Mouse (Mus musculus) frontal cortex, postnatal 14 days (tissue): ENCODE data around the gene Sem1.
"Not testable (repeated sequence)": the region's sequence is repeated elsewhere in the genome, so short reads cannot be mapped to it uniquely, and the experiment has no call there.

Experiments used
- DNase-seq, 2 experiments: peaks; one replicate each; pipeline ENCODE4 v3.0.0; 2022; ENCODE audit warnings: low spot score in 2 of 2

The Sem1 gene

DNA sequence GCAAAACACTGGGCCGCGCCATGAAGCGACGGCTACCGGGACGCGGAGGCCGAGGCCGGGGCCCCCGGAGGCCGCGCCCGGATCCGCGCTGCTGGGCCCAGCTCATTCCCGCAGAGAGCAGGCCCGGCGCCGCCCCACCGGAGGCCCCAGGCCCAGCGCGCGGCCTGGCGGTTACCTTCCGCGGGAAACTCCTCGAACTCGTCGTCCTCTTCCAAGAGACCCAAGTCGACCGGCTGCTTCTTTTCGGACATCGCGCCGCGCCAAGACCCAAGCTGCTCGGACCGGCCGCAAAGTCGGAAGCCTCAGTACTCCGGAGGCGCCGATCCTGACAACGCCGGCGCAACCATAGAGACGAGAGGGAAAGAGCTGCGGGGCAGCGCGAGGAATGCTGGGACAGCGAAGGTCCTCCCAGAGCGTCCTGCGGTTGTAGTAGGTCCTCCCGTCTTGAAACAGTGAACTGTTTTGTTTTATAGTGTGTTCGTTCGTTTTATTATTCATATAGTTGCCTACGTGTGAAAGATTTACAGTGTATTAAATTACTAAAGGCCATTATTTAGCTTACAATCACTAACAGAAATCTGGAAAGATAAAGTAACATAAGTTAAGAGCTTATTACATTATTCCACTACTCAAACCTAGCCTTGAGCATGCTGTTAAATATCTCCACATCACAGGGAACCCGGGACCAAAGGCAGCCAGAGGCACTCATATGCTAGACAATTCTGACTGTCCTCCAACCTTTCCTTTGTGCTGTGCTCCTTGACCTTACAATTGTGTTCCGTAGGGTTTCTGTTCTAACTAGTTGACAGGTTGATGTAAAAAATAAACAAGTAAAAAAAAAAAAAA is at the start of gene Sem1:
Gene Sem1 (minus strand): TSS at position 360 of the 846 bp plus-strand sequence.
- DNase-seq: peak; percentile 76 to 78

DNA sequence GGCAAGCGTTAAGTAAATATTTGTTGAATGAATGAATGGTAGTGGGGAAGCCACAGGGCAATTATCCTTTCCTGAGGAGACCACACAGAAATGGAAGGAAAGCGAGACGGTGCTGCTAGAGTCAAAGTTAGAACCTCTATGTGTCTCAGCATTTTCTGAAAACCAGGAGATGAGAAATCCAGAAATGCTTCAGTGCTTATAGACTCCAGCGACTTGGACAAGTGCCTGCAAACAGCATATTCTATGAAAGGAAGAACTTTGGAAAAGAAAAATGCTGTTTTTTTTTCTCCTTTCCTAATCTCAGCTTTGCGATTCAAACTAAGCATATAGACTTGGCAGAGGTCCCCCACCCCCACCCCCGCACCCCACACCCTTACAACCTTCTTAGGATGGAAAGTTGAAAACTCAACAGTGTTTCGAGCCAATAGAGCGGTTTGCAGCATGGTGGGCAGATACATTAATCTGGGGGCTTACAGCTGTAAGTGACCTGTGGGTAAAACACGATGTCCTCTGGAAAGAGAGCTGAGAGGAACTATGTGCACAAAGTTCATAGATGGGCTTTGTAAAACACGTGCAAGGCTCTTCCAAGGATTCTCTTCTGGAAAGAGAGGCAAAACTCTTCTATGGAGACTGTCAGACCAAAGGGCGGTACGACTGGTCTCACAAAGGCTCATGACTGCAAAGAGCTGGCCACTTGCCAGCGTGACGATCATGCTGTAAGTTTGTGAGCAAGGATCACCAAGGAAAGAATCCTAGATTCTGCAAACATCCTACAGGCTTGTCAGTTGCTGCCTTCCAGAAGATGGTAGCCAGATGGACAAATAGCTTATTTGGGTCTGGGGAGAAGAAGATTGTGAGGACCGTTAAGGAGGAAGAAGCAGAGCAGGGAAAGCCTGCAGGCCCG is 44.6 kb upstream of the Sem1 start:
- DNase-seq: no peak

DNA sequence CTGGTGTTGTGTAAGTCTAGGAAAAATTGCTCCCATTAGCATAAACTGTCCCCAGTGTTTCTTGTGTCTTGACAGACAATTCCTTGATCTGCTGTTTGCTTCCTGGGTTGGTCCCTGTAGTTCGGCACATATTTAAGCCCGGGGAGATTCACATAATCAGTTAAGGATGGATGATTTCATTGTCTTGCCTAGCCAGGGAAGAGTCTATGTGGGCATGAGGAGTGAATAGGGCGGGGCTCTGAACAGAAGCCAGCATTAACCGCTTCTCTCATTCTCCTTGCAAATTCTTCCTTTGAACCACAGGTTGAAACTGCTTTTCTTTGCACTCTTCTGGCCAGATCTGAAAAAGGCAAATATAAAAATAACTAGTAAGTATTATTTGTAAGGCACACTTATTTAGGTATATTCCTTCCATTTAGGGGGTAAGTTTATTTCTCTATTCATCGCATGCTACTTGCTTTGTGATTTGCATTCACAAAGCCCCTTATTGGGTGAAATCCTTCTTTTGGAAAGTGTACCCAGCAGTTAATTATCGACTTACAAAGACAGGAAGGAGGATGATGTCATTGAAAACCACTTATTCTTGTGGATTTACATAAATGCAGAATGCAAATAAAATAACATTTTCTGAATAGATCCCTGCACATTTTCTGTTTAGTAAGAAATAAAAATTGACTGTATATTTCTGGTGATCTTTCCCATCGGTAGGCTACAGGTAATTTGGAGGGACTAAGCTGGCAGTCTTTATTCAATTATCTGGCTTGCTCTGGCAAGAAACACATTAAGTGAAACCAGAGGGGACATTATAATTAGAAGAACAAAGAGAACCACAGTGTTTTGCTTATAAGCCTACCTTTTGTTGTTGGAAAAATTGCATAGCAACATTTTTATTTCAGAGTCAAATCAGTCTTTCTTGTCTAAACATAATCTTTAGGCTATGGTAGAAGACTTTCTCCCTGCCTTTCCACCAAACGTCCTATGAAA is 25.4 kb upstream of the Sem1 start:
- no peak for DNase-seq

DNA sequence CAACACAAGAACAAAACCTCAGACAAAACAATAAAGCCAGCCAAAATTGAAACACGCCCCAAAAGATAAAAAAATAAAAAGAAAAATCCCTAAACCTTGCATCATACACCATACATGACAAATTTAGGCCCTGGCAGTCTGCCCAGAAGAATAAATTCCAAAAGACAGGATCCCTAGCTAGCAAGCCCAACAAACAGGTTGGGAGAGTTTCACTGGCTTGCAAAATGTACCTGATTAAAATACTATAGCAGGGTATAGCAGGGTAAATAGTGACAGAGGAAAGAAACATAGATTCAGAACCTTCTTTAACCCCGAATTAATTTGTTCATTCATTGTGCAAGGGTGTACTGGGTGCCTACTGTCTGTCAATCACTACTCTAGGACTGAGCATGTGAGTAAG is 7.8 kb upstream of the Sem1 start:
- DNase-seq: no peak

DNA sequence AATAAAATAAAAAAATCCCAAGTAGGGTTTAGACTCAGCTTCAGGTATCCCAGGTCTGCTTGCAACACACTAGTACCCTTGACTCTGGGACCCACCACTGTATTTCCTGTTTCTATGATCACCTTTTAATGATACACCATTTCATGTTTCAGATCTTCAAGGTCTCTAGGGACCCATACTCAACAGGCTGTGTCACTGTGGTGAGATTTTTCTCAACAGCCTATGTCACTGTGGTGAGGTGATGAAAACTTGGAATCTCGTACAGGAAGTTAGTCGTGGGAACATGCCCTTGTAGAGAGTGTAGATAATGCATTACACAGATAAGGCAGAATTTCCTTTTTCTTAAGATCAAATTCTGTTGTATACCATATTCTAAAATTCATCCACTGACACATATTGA is 3.4 kb upstream of the Sem1 start:
- DNase-seq: no peak

DNA sequence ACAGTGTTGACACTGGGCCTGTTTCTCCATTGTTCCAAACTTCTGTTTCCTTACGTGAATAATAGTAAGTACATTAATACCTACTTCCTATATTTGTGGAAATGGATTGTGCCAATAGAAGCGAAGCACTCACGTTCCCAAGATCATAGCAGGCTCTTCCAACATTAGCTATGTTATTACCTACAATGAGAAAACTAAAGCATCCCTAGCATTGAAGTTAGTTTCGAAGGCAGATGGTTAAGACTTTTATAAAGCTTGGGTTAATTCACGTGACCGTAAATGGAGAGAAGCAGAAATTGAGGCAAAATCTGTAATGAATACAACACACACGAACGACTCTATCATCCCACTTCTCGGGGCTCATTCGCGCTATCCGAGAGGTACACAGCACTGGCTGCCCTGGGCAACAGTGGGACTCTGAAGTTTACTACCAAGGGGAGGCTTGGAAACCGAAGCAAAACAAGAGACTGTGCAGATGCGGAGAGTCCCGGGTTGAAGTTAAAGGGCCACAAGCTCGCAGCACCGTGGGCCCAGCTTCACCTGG is 650 bp downstream of the Sem1 start:
- DNase-seq: peak in 1 of 2 experiments; percentile 10

DNA sequence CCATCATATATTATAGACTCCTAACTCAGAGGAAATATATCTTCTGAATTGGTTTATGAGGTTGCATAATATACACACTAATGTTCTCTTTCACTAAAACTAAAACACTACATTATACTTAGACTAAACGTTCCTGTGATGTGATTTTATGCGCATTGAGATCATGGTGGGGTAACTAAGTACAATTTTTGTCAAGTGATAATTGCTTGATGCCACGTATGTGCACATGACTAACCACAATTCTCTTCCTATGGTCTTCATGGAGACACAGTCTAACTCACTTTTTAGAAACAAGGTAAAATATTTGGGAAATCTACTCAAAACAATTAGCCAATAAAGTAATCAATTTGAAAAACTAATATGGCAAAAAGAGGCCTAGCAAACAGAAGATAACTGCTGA is 1.2 kb downstream of the Sem1 start:
- DNase-seq: no peak

DNA sequence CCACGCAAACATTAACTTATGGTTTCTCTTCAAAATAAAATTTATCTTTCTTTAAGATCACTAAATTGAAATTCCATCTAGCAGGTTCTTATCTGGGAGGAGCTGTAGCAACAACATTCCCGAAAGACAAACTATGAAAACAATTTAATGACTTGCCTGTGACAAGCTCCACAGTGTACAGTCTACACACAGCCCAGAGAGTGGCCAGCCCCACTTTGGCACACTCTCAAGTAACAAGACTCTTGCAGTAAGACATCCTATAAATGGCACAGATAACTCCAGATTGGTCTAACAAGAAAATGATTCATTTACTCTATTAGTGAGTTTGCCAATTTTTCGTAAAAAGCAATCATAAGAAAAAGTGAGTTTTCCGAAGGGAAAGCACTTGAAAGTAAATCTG is 2.7 kb downstream of the Sem1 start:
- DNase-seq: no peak

DNA sequence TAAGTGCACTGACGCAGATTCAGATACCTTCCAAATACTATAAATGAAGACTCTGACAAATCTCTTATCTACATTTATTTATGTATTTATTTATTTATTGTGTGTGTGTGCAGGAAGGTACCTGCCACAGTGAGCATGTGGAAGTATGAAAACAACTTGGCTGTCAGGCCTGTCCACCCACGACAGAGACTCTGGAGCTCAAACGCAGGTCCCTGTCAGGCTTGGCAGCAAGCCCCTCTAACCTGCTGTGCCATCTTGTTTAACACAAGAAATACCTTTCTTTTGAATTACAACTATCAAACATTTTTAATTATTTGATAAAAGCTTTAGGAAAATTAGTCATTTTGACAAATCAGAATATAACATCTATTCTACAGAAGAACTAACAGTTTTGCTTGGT is 10.0 kb downstream of the Sem1 start:
- DNase-seq: no peak

DNA sequence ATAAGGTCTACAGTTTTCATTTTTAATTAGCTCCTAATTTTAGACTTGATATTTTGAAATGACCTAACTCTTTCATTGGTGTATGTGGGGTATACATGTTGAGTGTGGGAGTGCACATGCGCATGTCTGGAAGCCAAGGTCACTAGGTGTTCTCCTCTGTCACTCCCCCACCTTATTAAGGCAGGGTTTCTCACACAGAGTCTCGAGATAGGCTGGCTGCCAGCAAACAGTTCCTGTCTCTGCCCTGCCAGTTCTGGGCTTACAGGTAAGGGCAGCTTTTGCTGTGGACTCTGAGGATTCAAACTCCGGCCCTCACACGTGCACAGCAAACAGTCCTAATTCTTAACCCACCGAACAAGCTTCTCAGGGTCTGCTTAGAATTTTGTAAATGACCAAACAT is 14.8 kb downstream of the Sem1 start:
- DNase-seq: no peak

DNA sequence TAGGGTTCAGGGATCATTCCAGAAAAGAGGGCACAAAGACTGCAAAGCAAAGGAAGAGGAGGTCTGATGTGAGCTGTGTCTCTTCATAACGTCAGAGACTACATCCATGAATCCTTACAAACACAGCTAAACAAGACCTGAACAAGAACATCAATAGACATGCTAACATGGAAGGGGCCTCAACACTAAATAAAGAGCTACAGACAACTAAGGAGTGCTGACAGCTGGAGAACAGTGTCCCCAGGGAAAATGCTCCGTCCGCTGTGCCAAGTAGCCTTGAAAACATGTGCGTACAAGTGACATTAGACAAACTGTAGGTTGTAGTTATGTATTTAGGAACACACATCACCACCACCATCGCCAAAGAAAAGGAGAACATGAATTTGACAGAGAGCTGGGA is 15.7 kb downstream of the Sem1 start:
- DNase-seq: no peak

DNA sequence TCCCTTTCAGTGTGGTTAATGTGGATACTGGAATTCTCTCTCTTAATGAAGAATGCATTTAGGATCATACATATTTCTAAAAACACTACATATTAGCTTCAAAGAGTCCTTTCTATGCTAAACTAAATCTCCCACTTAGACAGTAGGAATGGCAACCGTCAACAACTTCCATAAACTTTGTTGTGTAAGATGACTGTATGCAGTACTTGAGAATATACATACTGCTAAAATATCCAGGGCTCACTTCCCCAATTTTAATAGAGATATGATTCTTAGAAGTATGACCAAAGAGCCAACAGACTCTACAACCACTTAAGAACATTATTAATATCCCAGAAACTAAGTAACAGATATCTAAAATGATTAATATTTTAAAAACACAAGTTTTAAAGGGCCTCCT is 20.8 kb downstream of the Sem1 start:
- no peak for DNase-seq

DNA sequence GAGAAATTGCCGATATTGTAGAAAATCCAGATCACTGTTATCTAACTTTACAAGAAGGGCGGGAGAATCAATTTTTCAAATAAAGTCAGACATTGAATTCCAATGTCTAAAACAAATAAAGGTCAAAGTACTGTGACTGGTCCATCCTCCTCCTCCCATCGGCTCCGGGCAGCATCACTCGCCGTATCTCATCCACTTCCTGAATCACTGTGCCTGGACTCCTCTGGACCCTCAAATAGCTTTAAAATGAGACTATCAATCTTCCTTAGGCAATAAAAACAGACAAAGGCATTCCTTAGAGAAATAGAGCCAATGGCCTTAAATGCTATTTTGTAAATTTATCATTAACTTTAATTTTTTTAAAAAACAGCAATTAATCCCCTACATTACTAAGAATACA is 26.5 kb downstream of the Sem1 start:
- no peak for DNase-seq

DNA sequence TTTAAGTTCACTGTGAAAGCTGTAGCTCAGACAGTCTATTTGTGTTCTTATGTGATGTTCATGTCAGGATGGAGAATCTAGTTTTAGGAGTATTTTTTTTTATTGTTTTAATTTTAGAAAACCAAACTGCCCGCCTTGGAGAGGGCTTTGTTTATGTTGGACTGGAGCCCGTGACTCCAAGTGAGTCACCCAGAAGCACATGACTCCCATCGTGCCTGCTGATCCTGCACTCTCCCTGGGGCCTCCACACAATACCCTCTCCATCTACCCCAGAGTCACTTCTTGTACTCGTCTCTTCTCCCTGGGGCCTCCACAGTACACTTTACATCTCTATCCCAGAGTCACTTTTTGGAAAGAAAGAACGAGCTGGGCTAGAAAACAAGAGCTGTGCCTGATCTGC is 30.5 kb downstream of the Sem1 start:
- no peak for DNase-seq

DNA sequence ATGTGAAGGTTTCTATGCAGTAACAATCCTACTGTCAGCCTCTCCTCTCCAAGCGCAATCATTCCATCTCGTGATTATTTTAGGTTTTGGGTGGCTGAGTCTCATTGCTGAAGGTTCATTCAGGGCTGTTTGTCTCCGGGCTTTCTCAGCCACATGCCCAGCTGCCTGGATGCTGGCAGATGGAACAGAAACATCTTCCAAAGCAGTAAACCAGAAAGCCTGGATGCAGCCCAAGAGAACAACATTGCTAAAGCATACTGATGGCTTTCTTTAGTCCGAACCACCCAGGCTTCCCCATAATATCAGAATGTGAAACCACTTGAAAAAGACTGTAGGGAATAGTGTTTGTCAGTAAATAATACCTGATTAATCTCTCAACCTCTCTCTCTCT is 34.2 kb downstream of the Sem1 start:
- DNase-seq: peak; percentile 16 to 27

DNA sequence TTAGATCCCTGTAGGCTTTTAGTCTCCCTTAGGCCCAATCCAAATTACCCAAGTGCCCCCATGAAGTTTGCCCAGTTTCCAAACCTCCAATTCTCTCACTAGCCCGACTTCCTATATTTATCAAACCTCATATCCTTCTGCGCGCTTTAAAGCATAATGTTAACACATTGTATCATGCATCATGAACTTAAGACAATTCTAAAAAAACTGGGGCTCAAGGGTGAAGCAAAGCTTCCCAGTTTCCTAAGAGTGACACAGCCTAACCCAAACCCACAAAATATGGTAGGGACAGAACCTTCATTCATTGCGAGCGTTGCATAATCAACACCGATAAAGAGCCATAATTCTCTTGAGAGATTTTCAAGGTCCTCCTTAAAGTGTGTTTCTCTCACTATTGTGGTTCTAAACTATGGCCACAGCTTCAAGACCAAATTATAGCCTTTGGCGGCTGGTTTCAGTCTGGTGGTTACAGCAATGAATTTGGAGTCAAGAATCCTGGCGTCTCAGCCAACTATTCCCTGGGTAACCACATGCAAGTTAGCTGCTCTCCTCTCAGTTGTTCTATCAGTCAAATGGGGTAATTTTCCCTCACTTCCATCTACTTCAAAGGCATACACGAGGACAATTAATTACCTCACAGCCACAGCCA is 34.7 kb downstream of the Sem1 start:
- no peak for DNase-seq

DNA sequence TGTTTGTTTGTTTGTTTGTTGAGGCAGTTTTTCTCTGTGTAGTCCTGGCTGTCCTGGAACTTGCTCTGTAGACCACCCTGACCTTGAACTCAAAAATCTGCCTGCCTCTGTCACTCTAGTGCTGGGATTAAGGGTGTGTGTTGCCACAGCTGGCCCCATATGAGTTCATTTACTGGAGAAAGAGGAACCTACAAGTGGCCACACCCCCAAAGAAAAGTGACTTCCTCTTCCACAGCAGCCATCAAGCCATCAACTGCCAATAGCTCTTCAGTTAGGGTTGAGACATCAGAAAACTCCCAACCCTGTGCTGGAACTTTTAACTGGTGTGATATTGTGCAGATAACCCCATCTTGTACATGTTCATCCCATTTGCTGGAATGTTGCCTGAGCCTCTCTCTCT is 36.3 kb downstream of the Sem1 start:
- no peak for DNase-seq

DNA sequence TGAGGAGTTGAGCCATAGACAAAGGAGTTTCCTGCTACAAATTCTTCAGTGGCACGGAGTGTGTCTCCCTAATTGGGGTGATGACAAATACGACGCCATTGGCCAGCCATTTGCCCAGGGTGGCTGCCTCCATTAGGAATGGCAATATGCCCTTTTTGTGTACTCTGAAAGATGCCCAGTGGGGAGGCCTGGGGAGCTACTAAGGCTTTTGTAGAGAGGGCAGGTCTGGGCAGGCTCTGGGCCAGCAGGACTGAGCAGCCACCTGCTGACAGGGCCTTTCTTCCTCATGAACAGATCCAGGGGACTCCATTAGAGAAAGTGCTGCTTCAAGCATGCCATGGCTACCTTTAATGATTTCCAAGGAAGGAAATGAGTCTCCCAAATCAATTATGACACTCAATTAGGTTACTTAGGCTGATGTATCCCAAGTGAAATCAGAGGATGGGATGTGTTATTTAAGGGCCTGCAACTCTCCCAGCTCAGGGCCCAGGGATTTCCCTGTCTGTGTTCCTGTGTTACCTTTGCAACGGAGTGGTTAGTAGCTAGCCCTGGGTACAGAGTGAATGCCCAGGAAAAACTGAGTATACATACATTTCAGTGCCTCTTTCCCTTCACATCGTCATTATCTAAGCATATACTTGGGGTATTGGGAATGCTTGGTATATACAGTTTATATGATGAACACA is 41.5 kb downstream of the Sem1 start:
- DNase-seq: no peak

DNA sequence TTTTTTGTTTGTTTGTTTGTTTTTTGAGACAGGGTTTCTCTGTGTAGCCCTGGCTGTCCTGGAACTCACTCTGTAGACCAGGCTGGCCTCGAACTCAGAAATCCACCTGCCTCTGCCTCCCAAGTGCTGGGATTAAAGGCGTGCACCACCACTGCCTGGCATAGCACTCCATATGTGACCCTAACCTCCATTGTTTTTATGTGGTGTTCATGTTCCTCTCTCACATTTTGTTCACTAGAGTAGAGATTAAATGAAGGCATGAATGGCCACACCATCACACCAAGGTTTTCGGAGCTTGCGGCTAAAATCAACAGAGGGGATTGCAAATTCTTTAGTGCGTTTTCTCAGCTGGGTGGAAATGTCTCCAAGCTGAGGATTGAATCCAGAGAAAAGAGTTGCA is 42.1 kb downstream of the Sem1 start:
- DNase-seq: not testable (repeated sequence)
